Comparison of ENCODE assay signal across 9 mouse cellular contexts in the genomic region with DNA sequence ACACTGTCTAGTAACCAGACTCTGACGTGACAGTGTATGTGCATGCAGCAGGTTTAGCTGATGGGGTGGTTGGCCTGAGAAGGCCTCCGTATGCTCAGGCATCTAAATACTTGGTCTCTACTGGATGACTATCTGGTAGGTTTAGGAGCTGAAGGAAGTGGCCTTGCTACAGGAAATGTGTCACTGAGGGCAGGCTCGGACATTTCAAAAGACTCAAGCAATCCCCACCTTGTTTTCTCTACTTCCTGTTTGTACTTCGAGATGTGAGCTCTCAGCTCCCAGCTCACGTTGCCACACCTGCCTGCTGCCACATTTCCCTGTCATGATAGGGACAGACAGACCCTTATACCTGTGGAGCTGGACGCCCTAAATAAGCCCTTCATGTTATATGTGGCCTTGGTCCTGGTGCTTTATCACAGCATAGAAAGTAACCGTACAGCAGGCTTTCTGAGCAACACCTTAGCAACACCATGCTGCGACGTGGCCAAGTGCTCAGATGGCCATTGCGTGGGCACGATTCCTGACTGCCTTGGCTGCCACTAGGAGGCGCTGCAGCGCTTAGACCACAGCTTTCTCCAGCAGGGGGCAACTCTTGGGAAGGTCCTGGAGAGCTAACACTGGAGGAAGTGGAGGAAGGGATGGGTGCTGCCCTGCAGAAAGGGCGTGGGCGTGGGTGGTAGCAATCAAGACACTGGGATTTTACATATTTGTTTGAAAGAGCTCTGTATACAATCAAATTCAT.
A peak's percentile ranks its signal among the peaks of the same experiment; 100 is the strongest.
DNase-seq lines count a peak whose midpoint lies in the region; ATAC-seq lines count a peak whose summit lies in the region.
"Had no signal": no experiment of that assay in that cellular context is flagged by ENCODE, and none has a peak within 500 bp of the region (broad histone marks: within the 10 kb centered on the region; RNA-seq: fewer than 3 reads in every experiment).

No protein-coding gene starts in this region.

- H3K4me1 ChIP-seq in liver, embryonic 12.5 days: no peaks in the 10 kb centered on the region; the same call in 1 of the 2 replicates

- H3K27ac ChIP-seq in liver, embryonic 12.5 days: no peak overlapping the region
- H3K27ac ChIP-seq: stomach, embryonic 15.5 days had no signal

- no peak overlapping the region for H3K4me3 ChIP-seq in liver, embryonic 12.5 days
- H3K4me3 ChIP-seq: stomach, embryonic 15.5 days had no signal

- H3K27me3 ChIP-seq in liver, embryonic 12.5 days (replicated peaks): no peaks in the 10 kb centered on the region
- H3K27me3 ChIP-seq: stomach, embryonic 15.5 days had no signal

- no peaks in the 10 kb centered on the region for H3K36me3 ChIP-seq in liver, embryonic 12.5 days
- H3K36me3 ChIP-seq: stomach, embryonic 15.5 days had no signal

- H3K4me2 ChIP-seq in liver, embryonic 12.5 days: no peak overlapping the region
- H3K4me2 ChIP-seq: stomach, embryonic 15.5 days had no signal

- H3K9ac ChIP-seq in liver, embryonic 12.5 days: no peak overlapping the region
- H3K9ac ChIP-seq: stomach, embryonic 15.5 days had no signal

- ATAC-seq in liver, embryonic 12.5 days: no peak

- WGBS in liver, embryonic 12.5 days (ENCODE audit: insufficient replicate concordance): 36% methylated on average over 15 of the region's 15 CpGs

- no peaks in the 10 kb centered on the region for H3K9me3 ChIP-seq in liver, embryonic 12.5 days (replicated peaks)
- H3K9me3 ChIP-seq: stomach, embryonic 15.5 days had no signal

- DNase-seq in cerebellum, postnatal 25 days: peak; percentile 9 to 28
- DNase-seq in cerebellum, adult 11-12 months: no peak
- peak; percentile 46 for DNase-seq in liver
- DNase-seq in c-Kit-negative CD71-positive TER-119-positive erythroid progenitor cells, embryonic 14.5 days (ENCODE audit: low read depth, low spot score): peak; percentile 0
- peak; percentile 56 for DNase-seq in lung, postnatal 10 days
- DNase-seq in thymus, postnatal 14 days: peak; percentile 54
- no peak for DNase-seq in urinary bladder, postnatal 14 days (ENCODE audit: low spot score)

Comparison
In these comparisons a context has a peak if more than half of its experiments do, and no peak if none do; other contexts are left out.
1. DNase-seq: peak in cerebellum, postnatal 25 days (2 of 2), liver (single experiment), c-Kit-negative CD71-positive TER-119-positive erythroid progenitor cells, embryonic 14.5 days (single experiment), lung, postnatal 10 days (single experiment) and thymus, postnatal 14 days (single experiment); none in cerebellum, adult 11-12 months (single experiment) and urinary bladder, postnatal 14 days (single experiment).